Mouse (Mus musculus): ENCODE measurements at regions not wholly inside any gene's neighbourhood (a gene's known extent, or its start where the extent isn't known, plus 50 kb on each side); places are given as distances from the start of the nearest gene placed in this dataset.
"Not testable (repeated sequence)": the region's sequence is repeated elsewhere in the genome, so short reads cannot be mapped to it uniquely, and the experiment has no call there.

GRCm38 (mm10) chr1:176505441-176505840 is 230.3 kb upstream of the Pld5 start:
- DNase-seq (ENCODE audit: low spot score in 2 of 2): no peak

- not testable (repeated sequence) for DNase-seq (ENCODE audit: low spot score in 2 of 2)
Measured at GRCm38 (mm10) chr1:176504731-176505130, 229.6 kb upstream of the Pld5 start.

- DNase-seq (ENCODE audit: low spot score in 2 of 2): no peak
Measured at GRCm38 (mm10) chr1:176499010-176499650, 224.0 kb upstream of the Pld5 start.

- no peak for DNase-seq (ENCODE audit: low spot score in 2 of 2)
Measured at GRCm38 (mm10) chr1:176468560-176468959, 193.4 kb upstream of the Pld5 start.

- DNase-seq (ENCODE audit: low spot score in 2 of 2): no peak
Measured at GRCm38 (mm10) chr1:176462125-176462524, 187.0 kb upstream of the Pld5 start.

GRCm38 (mm10) chr1:176446735-176447134 is 171.6 kb upstream of the Pld5 start:
- no peak for DNase-seq (ENCODE audit: low spot score in 2 of 2)

GRCm38 (mm10) chr1:176443712-176444111 is 168.6 kb upstream of the Pld5 start:
- no peak for DNase-seq (ENCODE audit: low spot score in 2 of 2)

GRCm38 (mm10) chr1:176440254-176440653 is 165.1 kb upstream of the Pld5 start:
- DNase-seq (ENCODE audit: low spot score in 2 of 2): no peak

GRCm38 (mm10) chr1:176427835-176428234 is 152.7 kb upstream of the Pld5 start:
- DNase-seq (ENCODE audit: low spot score in 2 of 2): no peak

- DNase-seq (ENCODE audit: low spot score in 2 of 2): no peak
Measured at GRCm38 (mm10) chr1:176427046-176427445, 151.9 kb upstream of the Pld5 start.

- DNase-seq (ENCODE audit: low spot score in 2 of 2): no peak
Measured at GRCm38 (mm10) chr1:176417251-176417650, 142.1 kb upstream of the Pld5 start.

GRCm38 (mm10) chr1:176404128-176404527 is 129.0 kb upstream of the Pld5 start:
- no peak for DNase-seq (ENCODE audit: low spot score in 2 of 2)

- no peak for DNase-seq (ENCODE audit: low spot score in 2 of 2)
Measured at GRCm38 (mm10) chr1:176379645-176380044, 104.5 kb upstream of the Pld5 start.

GRCm38 (mm10) chr1:176366900-176367299 is 91.8 kb upstream of the Pld5 start:
- no peak for DNase-seq (ENCODE audit: low spot score in 2 of 2)

- DNase-seq (ENCODE audit: low spot score in 2 of 2): no peak
Measured at GRCm38 (mm10) chr1:176360957-176361356, 85.8 kb upstream of the Pld5 start.

- no peak for DNase-seq (ENCODE audit: low spot score in 2 of 2)
Measured at GRCm38 (mm10) chr1:176359992-176360724, 85.0 kb upstream of the Pld5 start.

- DNase-seq (ENCODE audit: low spot score in 2 of 2): peak; percentile 33 to 45
Measured at GRCm38 (mm10) chr1:176355342-176355741, 80.2 kb upstream of the Pld5 start.

- DNase-seq (ENCODE audit: low spot score in 2 of 2): no peak
Measured at GRCm38 (mm10) chr1:176354898-176355297, 79.8 kb upstream of the Pld5 start.

- DNase-seq (ENCODE audit: low spot score in 2 of 2): no peak
Measured at GRCm38 (mm10) chr1:176352706-176353105, 77.6 kb upstream of the Pld5 start.

- DNase-seq (ENCODE audit: low spot score in 2 of 2): no peak
Measured at GRCm38 (mm10) chr1:176349909-176350495, 74.9 kb upstream of the Pld5 start.

GRCm38 (mm10) chr1:176348129-176348528 is 73.0 kb upstream of the Pld5 start:
- DNase-seq (ENCODE audit: low spot score in 2 of 2): no peak

GRCm38 (mm10) chr1:176331344-176331743 is 56.2 kb upstream of the Pld5 start:
- DNase-seq (ENCODE audit: low spot score in 2 of 2): no peak
